Mouse (Mus musculus): ENCODE data around the gene Npb. TPM values are rescaled to one million over a fixed set of nuclear protein-coding genes. Genes with fewer than 3 reads are reported as not detected.

Npb gene
- total and polyA plus RNA-seq, 3 experiments: 0.27 to 1.7 TPM; not detected in 1

DNA sequence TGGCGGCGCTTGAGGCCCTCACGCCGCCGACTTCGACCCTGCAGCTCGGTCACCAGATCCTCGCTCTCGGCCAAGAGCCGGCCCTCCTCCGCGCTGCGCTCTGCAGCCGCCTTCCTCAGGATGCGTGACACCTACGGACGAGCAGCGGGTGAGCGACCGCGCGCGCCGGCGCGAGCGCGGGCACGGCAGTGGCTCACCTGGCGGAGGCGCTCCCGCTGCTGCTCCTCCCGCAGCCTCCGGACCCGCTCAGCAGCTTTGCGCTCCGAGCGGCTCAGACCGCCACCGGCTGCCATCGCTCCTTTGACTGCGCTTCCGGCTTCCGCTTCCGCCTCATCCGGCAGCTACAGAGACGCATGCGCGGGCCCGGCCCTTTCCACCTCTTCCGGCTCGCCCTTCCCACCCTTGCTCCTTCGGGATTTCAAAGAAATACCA lies 16.4 kb downstream of the Npb start (continued):
- TF ChIP-seq USF2 (IDR thresholded peaks at IDR 0.05; ENCODE audit: borderline replicate concordance in 1 of 2, insufficient read depth in 1 of 2, low read depth in 1 of 2, low read length in 2 of 2): no peak
- TF ChIP-seq TCF12 (IDR thresholded peaks at IDR 0.05; ENCODE audit: low read depth, low read length): peak; percentile 58; the same call in 1 of the 2 replicates
- TF ChIP-seq HCFC1 (IDR thresholded peaks at IDR 0.05; ENCODE audit: low read depth, low read length): peak; percentile 91
- no peak for TF ChIP-seq RCOR1 (IDR thresholded peaks at IDR 0.05; ENCODE audit: low read depth, low read length)
- TF ChIP-seq CTCF (IDR thresholded peaks at IDR 0.05 in 2 of 3, conservative IDR thresholded peaks at IDR 0.05 in 1 of 3; ENCODE audit: control insufficient read depth in 1 of 3, insufficient read depth in 1 of 3, low read depth in 2 of 3, low read length in 3 of 3, poor library complexity in 1 of 3, severe bottlenecking in 1 of 3): 0 out of 6 replicates have a peak, but pooled peaks of 1 of the 3 experiments have one; percentile 0

DNA sequence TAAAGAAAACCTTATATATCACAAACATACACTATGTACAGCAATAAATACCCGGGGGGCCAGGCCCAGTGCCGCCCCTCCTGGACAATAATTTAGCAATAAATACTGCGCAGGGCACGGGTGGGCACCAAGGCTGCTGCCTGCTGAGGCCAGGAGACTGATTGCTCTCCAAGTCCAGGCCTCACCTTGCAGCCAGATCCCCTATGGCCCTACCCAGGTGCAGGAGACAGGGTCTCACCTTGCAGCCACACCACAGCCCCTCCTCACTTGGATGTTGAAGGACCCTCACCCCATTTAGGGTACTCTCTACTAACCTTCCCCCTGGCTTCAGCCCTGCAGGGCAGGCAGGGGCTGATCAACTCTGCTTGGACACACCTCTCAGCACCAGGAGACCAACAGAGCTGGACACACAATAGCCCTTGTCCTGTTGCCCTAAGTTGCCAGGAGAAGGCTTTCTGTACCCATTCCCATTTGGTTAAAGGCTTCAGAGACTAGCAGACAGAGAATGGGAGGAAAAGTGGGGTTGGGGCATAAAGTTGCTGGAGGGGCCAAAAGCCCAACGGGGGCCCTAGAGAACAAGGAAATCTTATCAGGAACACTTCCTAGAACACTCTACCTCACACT lies 17.0 kb downstream of the Npb start, which contains the start of gene Sirt7:
Sirt7 (minus strand) TSS at position 89 of the 624 bp plus-strand sequence.
- H3K79me2 ChIP-seq (ENCODE audit: control insufficient read depth, insufficient read depth, low read length, poor library complexity): peaks cover 41% of the 10 kb centered on the region
- H3K27ac ChIP-seq (ENCODE audit: control insufficient read depth, low read depth, low read length): peak within 1 kb of the TSS; percentile 54
- peak within 1 kb of the TSS; percentile 82 to 93 for H3K4me3 ChIP-seq (ENCODE audit: control insufficient read depth in 1 of 2, insufficient read depth in 1 of 2, low read depth in 2 of 2, low read length in 2 of 2)
- TF ChIP-seq ZC3H11A (IDR thresholded peaks at IDR 0.05; ENCODE audit: low read depth, low read length) (no peak), USF2 (IDR thresholded peaks at IDR 0.05; ENCODE audit: borderline replicate concordance in 1 of 2, insufficient read depth in 1 of 2, low read depth in 1 of 2, low read length in 2 of 2) (no peak), CHD2 (IDR thresholded peaks at IDR 0.05; ENCODE audit: low read length) (no peak), POLR2AphosphoS5 (IDR thresholded peaks at IDR 0.05; ENCODE audit: borderline replicate concordance, low read depth, low read length) (no peak), POLR2A (IDR thresholded peaks at IDR 0.05; ENCODE audit: control insufficient read depth in 1 of 2, insufficient read depth in 1 of 2, low read depth in 1 of 2, low read length in 2 of 2, poor library complexity in 1 of 2) (peak in 1 of 2 experiments; percentile 15; a peak in 1 of 4 replicates), ZMIZ1 (IDR thresholded peaks at IDR 0.05; ENCODE audit: low read depth, low read length) (peak; percentile 37; the same call in 1 of the 2 replicates), HCFC1 (IDR thresholded peaks at IDR 0.05; ENCODE audit: low read depth, low read length) (no peak), MAZ (IDR thresholded peaks at IDR 0.05; ENCODE audit: low read depth, low read length) (0 out of 2 replicates have a peak, but pooled peaks have one; percentile 13), CHD1 (IDR thresholded peaks at IDR 0.05; ENCODE audit: low read depth, low read length) (0 out of 2 replicates have a peak, but pooled peaks have one; percentile 45), UBTF (IDR thresholded peaks at IDR 0.05; ENCODE audit: borderline replicate concordance, insufficient read depth, low read depth, low read length) (no peak), POLR2AphosphoS2 (IDR thresholded peaks at IDR 0.05; ENCODE audit: low read length) (peak; percentile 62)
- no peaks in the 10 kb centered on the region for H3K27me3 ChIP-seq (ENCODE audit: control insufficient read depth in 1 of 2, insufficient read depth in 2 of 2, low read length in 2 of 2)
- H3K36me3 ChIP-seq (ENCODE audit: control insufficient read depth in 1 of 2, insufficient read depth in 2 of 2, low read length in 2 of 2): peaks cover 3 to 17% of the 10 kb centered on the region in 2 experiments
- no peaks in the 10 kb centered on the region for H3K9me3 ChIP-seq (replicated peaks; ENCODE audit: insufficient read depth, low read length)
- H3K9ac ChIP-seq (ENCODE audit: control insufficient read depth, low read depth, low read length, poor library complexity, severe bottlenecking): peak within 1 kb of the TSS; percentile 92
- no peak for DNase-seq (ENCODE audit: low read depth, low spot score)
- H3K4me1 ChIP-seq (ENCODE audit: control insufficient read depth in 1 of 2, insufficient read depth in 2 of 2, low read length in 2 of 2): peaks cover 4 to 19% of the 10 kb centered on the region in 2 experiments

DNA sequence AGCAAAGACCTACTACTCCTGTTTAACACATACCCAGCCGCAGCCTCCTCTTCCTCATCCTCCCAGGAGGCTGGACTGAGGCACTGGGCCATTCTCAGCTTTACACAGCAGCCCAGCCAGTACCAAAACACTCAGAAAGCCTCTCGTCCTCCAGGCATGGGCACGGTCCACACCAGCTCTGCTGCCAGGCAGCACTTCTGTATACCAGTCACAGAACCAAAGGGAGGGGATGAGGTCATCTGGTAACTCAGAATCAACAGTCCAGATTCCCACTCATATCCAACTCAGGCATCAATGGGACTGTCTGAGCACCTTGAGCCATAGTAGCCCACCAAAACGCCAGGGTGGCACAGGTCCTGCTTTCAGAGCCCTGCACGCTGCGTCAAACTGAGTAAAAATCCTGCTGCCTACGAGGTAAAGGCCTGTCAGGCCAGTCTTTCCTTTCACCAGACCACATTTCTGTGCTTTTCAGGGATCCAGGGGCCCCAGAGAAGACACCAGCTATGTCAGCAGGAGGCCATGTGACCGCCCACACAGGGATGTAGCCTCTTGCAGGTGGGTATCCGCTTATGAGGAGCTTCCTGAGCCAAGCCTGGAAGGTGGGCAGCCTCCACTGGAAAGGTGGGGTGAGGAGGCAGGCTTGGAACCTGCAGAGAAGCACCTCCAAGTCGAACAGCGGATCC lies 18.6 kb downstream of the Npb start:
- no peak overlapping the region for H3K27ac ChIP-seq (ENCODE audit: control insufficient read depth, low read depth, low read length)
- no peak overlapping the region for H3K9ac ChIP-seq (ENCODE audit: control insufficient read depth, low read depth, low read length, poor library complexity, severe bottlenecking)
- H3K36me3 ChIP-seq (ENCODE audit: control insufficient read depth in 1 of 2, insufficient read depth in 2 of 2, low read length in 2 of 2): peaks cover 3 to 31% of the 10 kb centered on the region in 2 experiments

More for the DNA sequence above, 18.6 kb downstream of the Npb start:
- no peak for DNase-seq (ENCODE audit: low read depth, low spot score)
- Histone ChIP-seq H3K9me3 (replicated peaks; ENCODE audit: insufficient read depth, low read length) (no peaks in the 10 kb centered on the region), H3K79me2 (ENCODE audit: control insufficient read depth, insufficient read depth, low read length, poor library complexity) (peaks cover 58% of the 10 kb centered on the region), H3K4me3 (ENCODE audit: control insufficient read depth in 1 of 2, insufficient read depth in 1 of 2, low read depth in 2 of 2, low read length in 2 of 2) (no peak overlapping the region), H3K4me1 (ENCODE audit: control insufficient read depth in 1 of 2, insufficient read depth in 2 of 2, low read length in 2 of 2) (peaks cover 18 to 35% of the 10 kb centered on the region in 2 experiments), H3K27me3 (ENCODE audit: control insufficient read depth in 1 of 2, insufficient read depth in 2 of 2, low read length in 2 of 2) (no peaks in the 10 kb centered on the region)
- TF ChIP-seq RAD21 (IDR thresholded peaks at IDR 0.05; ENCODE audit: low read depth, low read length) (no peak), POLR2A (IDR thresholded peaks at IDR 0.05; ENCODE audit: control insufficient read depth in 1 of 2, insufficient read depth in 1 of 2, low read depth in 1 of 2, low read length in 2 of 2, poor library complexity in 1 of 2) (peak in 1 of 2 experiments; percentile 40; a peak in 2 of 4 replicates)

Data from MEL (cell line).